Mouse (Mus musculus): ENCODE results near the gene Ins2. TPM values are rescaled to one million over a fixed set of nuclear protein-coding genes. Genes with fewer than 3 reads are reported as not detected.
A peak's percentile ranks its signal among the peaks of the same experiment; 100 is the strongest.

Ins2 gene
- not detected in 2 replicates for polyA plus RNA-seq (2015; fragmentation: Nextera tagmentation; extraction: Ambion mirVana)

GRCm38 (mm10) chr7:142743281-142743680 lies at the start of gene Ins2:
TSS of gene Ins2 (minus strand) at chr7:142743381.
- DNase-seq (ENCODE audit: low spot score) (no peak), ATAC-seq (replicated peaks; ENCODE audit: low FRiP score, low read depth) (no peak)
- Histone ChIP-seq H3K27ac (no peak within 1 kb of the TSS), H3K4me1 (replicated peaks; ENCODE audit: insufficient read depth, low read length) (no peaks in the 10 kb centered on the region), H3K9me3 (replicated peaks; ENCODE audit: low read length) (no peaks in the 10 kb centered on the region), H3K4me2 (ENCODE audit: low read length) (no peak within 1 kb of the TSS), H3K36me3 (ENCODE audit: insufficient read depth, low read length) (no peaks in the 10 kb centered on the region), H3K9ac (ENCODE audit: low read depth, low read length) (no peak within 1 kb of the TSS), H3K4me3 (replicated peaks; ENCODE audit: low read depth, low read length) (no peak within 1 kb of the TSS), H3K27me3 (ENCODE audit: insufficient read depth, low read length) (no peaks in the 10 kb centered on the region)
- no peak for TF ChIP-seq CTCF (IDR thresholded peaks at IDR 0.05; ENCODE audit: low read depth)
- 83% methylated on average over 1 of the region's 1 CpGs for WGBS

GRCm38 (mm10) chr7:142792650-142793275 lies 49.6 kb upstream of the Ins2 start:
- Histone ChIP-seq H3K27ac (peak overlapping the region; percentile 42; the same call in 1 of the 2 replicates), H3K4me3 (replicated peaks; ENCODE audit: low read depth, low read length) (no peak overlapping the region), H3K4me2 (ENCODE audit: low read length) (no peak overlapping the region), H3K27me3 (ENCODE audit: insufficient read depth, low read length) (no peaks in the 10 kb centered on the region), H3K9ac (ENCODE audit: low read depth, low read length) (no peak overlapping the region), H3K36me3 (ENCODE audit: insufficient read depth, low read length) (no peaks in the 10 kb centered on the region), H3K9me3 (replicated peaks; ENCODE audit: low read length) (no peaks in the 10 kb centered on the region), H3K4me1 (replicated peaks; ENCODE audit: insufficient read depth, low read length) (no peaks in the 10 kb centered on the region)
- ATAC-seq (replicated peaks; ENCODE audit: low FRiP score, low read depth) (no peak), DNase-seq (ENCODE audit: low spot score) (peak; percentile 12)
- no peak for TF ChIP-seq CTCF (IDR thresholded peaks at IDR 0.05; ENCODE audit: low read depth)
- WGBS, result 50% methylated on average over 1 of the region's 1 CpGs

- H3K4me3 ChIP-seq (replicated peaks; ENCODE audit: low read depth, low read length), result no peak overlapping the region
- WGBS, result 42% methylated on average over 9 of the region's 9 CpGs
- H3K27me3 ChIP-seq (ENCODE audit: insufficient read depth, low read length), result no peaks in the 10 kb centered on the region
- no peak for TF ChIP-seq CTCF (IDR thresholded peaks at IDR 0.05; ENCODE audit: low read depth)
- peak overlapping the region; percentile 39; the same call in 1 of the 2 replicates for H3K27ac ChIP-seq
- 0 out of 2 replicates have a peak overlapping the region, but pooled peaks have one; percentile 18 for H3K9ac ChIP-seq (ENCODE audit: low read depth, low read length)
- H3K9me3 ChIP-seq (replicated peaks; ENCODE audit: low read length), result no peaks in the 10 kb centered on the region
- H3K4me2 ChIP-seq (ENCODE audit: low read length), result no peak overlapping the region
- ATAC-seq (replicated peaks; ENCODE audit: low FRiP score, low read depth) (peak; percentile 93), DNase-seq (ENCODE audit: low spot score) (peak; percentile 90)
- no peaks in the 10 kb centered on the region for H3K4me1 ChIP-seq (replicated peaks; ENCODE audit: insufficient read depth, low read length)
- no peaks in the 10 kb centered on the region for H3K36me3 ChIP-seq (ENCODE audit: insufficient read depth, low read length)
Observed at GRCm38 (mm10) chr7:142789667-142790066, 46.5 kb upstream of the Ins2 start.

- no peak overlapping the region for H3K4me2 ChIP-seq (ENCODE audit: low read length)
- no peak overlapping the region for H3K27ac ChIP-seq
- no peaks in the 10 kb centered on the region for H3K36me3 ChIP-seq (ENCODE audit: insufficient read depth, low read length)
- H3K9ac ChIP-seq (ENCODE audit: low read depth, low read length), result no peak overlapping the region
- peak; percentile 83 for TF ChIP-seq CTCF (IDR thresholded peaks at IDR 0.05; ENCODE audit: low read depth)
- H3K4me3 ChIP-seq (replicated peaks; ENCODE audit: low read depth, low read length), result no peak overlapping the region
- H3K4me1 ChIP-seq (replicated peaks; ENCODE audit: insufficient read depth, low read length), result no peaks in the 10 kb centered on the region
- WGBS, result 7% methylated on average over 3 of the region's 3 CpGs
- H3K9me3 ChIP-seq (replicated peaks; ENCODE audit: low read length), result no peaks in the 10 kb centered on the region
- DNase-seq (ENCODE audit: low spot score), result peak; percentile 70
- ATAC-seq (replicated peaks; ENCODE audit: low FRiP score, low read depth), result no peak
- H3K27me3 ChIP-seq (ENCODE audit: insufficient read depth, low read length), result no peaks in the 10 kb centered on the region
Observed at GRCm38 (mm10) chr7:142737772-142738171, 5.4 kb downstream of the Ins2 start.

GRCm38 (mm10) chr7:142736943-142737490 lies 6.2 kb downstream of the Ins2 start:
- Histone ChIP-seq H3K27me3 (ENCODE audit: insufficient read depth, low read length) (no peaks in the 10 kb centered on the region), H3K4me3 (replicated peaks; ENCODE audit: low read depth, low read length) (no peak overlapping the region), H3K36me3 (ENCODE audit: insufficient read depth, low read length) (no peaks in the 10 kb centered on the region), H3K4me1 (replicated peaks; ENCODE audit: insufficient read depth, low read length) (no peaks in the 10 kb centered on the region), H3K4me2 (ENCODE audit: low read length) (no peak overlapping the region), H3K9me3 (replicated peaks; ENCODE audit: low read length) (no peaks in the 10 kb centered on the region), H3K27ac (no peak overlapping the region), H3K9ac (ENCODE audit: low read depth, low read length) (no peak overlapping the region)
- ATAC-seq (replicated peaks; ENCODE audit: low FRiP score, low read depth), result no peak
- peak; percentile 96 for TF ChIP-seq CTCF (IDR thresholded peaks at IDR 0.05; ENCODE audit: low read depth)
- DNase-seq (ENCODE audit: low spot score), result peak; percentile 80
- WGBS, result 67% methylated on average over 1 of the region's 1 CpGs

GRCm38 (mm10) chr7:142725973-142726372 lies 17.2 kb downstream of the Ins2 start:
- 54% methylated on average over 3 of the region's 3 CpGs for WGBS
- H3K36me3 ChIP-seq (ENCODE audit: insufficient read depth, low read length), result no peaks in the 10 kb centered on the region
- peak; percentile 25 for DNase-seq (ENCODE audit: low spot score)

More at GRCm38 (mm10) chr7:142725973-142726372, 17.2 kb downstream of the Ins2 start:
- Histone ChIP-seq H3K27me3 (ENCODE audit: insufficient read depth, low read length) (no peaks in the 10 kb centered on the region), H3K4me3 (replicated peaks; ENCODE audit: low read depth, low read length) (no peak overlapping the region), H3K4me2 (ENCODE audit: low read length) (no peak overlapping the region), H3K4me1 (replicated peaks; ENCODE audit: insufficient read depth, low read length) (no peaks in the 10 kb centered on the region), H3K9me3 (replicated peaks; ENCODE audit: low read length) (no peaks in the 10 kb centered on the region), H3K9ac (ENCODE audit: low read depth, low read length) (no peak overlapping the region), H3K27ac (no peak overlapping the region)
- TF ChIP-seq CTCF (IDR thresholded peaks at IDR 0.05; ENCODE audit: low read depth), result peak; percentile 62
- no peak for ATAC-seq (replicated peaks; ENCODE audit: low FRiP score, low read depth)
